Mouse (Mus musculus) embryonic fibroblast, embryonic 13.5 days (primary cell): ENCODE measurements around the gene Pdxdc1.

Experiments
- CTCF ChIP-seq: IDR thresholded peaks from 2 replicates; pipeline ENCODE4 v1.5.1; 2011; ENCODE audit warnings: mild to moderate bottlenecking, control low read depth, low read length, moderate library complexity, borderline replicate concordance; ENCODE audit not compliant: insufficient read depth
- POLR2A ChIP-seq: IDR thresholded peaks from 2 replicates; pipeline ENCODE4 v1.6.1; 2011; ENCODE audit warnings: low read depth, mild to moderate bottlenecking, control low read depth, low read length, moderate library complexity

- TF ChIP-seq CTCF: no peak
- TF ChIP-seq POLR2A: no peak
Observed at GRCm38 (mm10) chr16:13846675-13847074, 56.3 kb downstream of the Pdxdc1 start.
